Mouse (Mus musculus) hindbrain, embryonic 16.5 days (tissue): Measurements from ENCODE around the gene Nme3. TPM values are rescaled to one million over a fixed set of nuclear protein-coding genes. Genes with fewer than 3 reads are reported as not detected.

Source experiments
- ATAC-seq: fragments of 200-750 bp; cut with Nextera tagmentation; 2 replicates; pipeline ENCODE4 v1.8.0; 2017; ENCODE audit warnings: moderate TSS enrichment, moderate library complexity
- H3K27ac ChIP-seq: fragments of 300-500 bp; sonication (generic); 2 replicates; pipeline ENCODE4 v1.5.1; 2014; ENCODE audit warnings: low read depth, mild to moderate bottlenecking, control low read depth, low read length, moderate library complexity
- H3K27me3 ChIP-seq: fragments of 300-500 bp; sonication (generic); replicated peaks from 2 replicates; pipeline ENCODE4 v1.6.1; 2014; ENCODE audit warnings: low read length; ENCODE audit not compliant: control insufficient read depth, insufficient read depth
- H3K36me3 ChIP-seq: fragments of 300-500 bp; sonication (generic); 2 replicates; pipeline ENCODE4 v1.6.1; 2014; ENCODE audit warnings: mild to moderate bottlenecking, low read length, moderate library complexity, mixed read lengths; ENCODE audit not compliant: control insufficient read depth, insufficient read depth
- H3K4me1 ChIP-seq: fragments of 300-500 bp; sonication (generic); 2 replicates; pipeline ENCODE4 v1.6.1; 2014; ENCODE audit warnings: low read depth, low read length; ENCODE audit not compliant: control insufficient read depth, insufficient read depth
- H3K4me2 ChIP-seq: fragments of 300-500 bp; sonication (generic); 2 replicates; pipeline ENCODE4 v1.6.1; 2014; ENCODE audit warnings: mild to moderate bottlenecking, low read length, control low read depth, moderate library complexity
- H3K4me3 ChIP-seq: fragments of 300-500 bp; sonication (generic); 2 replicates; pipeline ENCODE4 v1.5.1; 2014; ENCODE audit warnings: mild to moderate bottlenecking, low read length, control low read depth, moderate library complexity
- H3K9ac ChIP-seq: fragments of 300-500 bp; sonication (generic); 2 replicates; pipeline ENCODE4 v1.6.1; 2014; ENCODE audit warnings: low read depth, mild to moderate bottlenecking, control low read depth, low read length, moderate library complexity
- H3K9me3 ChIP-seq: fragments of 300-500 bp; sonication (generic); 2 replicates; pipeline ENCODE4 v1.6.1; 2014; ENCODE audit warnings: mild to moderate bottlenecking, low read length, moderate library complexity; ENCODE audit not compliant: control insufficient read depth
- WGBS: fragments of 180-500 bp; shearing (Covaris S2); extraction: QIAGEN DNeasy Blood & Tissue Kit; methylation state at CpG from one replicate; pipeline ENCODE4 v1.1.7; 2014; 5-methylcytosine and 5-hydroxymethylcytosine counted together
- polyA plus RNA-seq: library from polyadenylated mRNA; unstranded; fragments of >200 nt; fragmentation: Nextera tagmentation; extraction: Ambion mirVana; gene quantifications from 2 replicates; pipeline ENCODE4 v1.2.1, GENCODE M21; 2015

Nme3 gene
- polyA plus RNA-seq, 1 experiment from 2014 or later, result 99.9 TPM

DNA sequence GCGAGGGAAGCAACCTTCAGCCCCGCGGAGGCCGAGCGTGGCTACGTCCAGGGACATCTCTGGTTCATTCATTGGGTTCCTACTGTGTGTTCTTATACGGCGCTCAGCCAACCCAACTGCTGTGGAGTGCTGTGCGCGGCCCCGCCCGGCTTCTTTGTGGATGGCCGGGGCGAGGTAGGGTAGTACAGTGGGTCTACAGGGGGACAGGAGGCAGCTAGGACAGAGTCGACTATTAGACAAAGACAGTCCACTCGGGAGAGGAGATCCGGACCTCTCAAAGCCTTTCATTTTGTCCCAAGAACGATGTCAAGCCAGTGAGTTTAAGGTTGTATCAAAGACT lies 9.4 kb upstream of the Nme3 start:
- Histone ChIP-seq H3K4me2 (peak overlapping the region; percentile 85), H3K4me1 (peaks cover 31% of the 10 kb centered on the region), H3K9ac (peak overlapping the region; percentile 87), H3K36me3 (peaks cover 22% of the 10 kb centered on the region), H3K27ac (peak overlapping the region; percentile 76), H3K9me3 (no peaks in the 10 kb centered on the region), H3K27me3 (no peaks in the 10 kb centered on the region), H3K4me3 (peak overlapping the region; percentile 88)
- 2% methylated on average over 18 of the region's 18 CpGs for WGBS
- no peak; the same call in 1 of the 2 replicates for ATAC-seq

DNA sequence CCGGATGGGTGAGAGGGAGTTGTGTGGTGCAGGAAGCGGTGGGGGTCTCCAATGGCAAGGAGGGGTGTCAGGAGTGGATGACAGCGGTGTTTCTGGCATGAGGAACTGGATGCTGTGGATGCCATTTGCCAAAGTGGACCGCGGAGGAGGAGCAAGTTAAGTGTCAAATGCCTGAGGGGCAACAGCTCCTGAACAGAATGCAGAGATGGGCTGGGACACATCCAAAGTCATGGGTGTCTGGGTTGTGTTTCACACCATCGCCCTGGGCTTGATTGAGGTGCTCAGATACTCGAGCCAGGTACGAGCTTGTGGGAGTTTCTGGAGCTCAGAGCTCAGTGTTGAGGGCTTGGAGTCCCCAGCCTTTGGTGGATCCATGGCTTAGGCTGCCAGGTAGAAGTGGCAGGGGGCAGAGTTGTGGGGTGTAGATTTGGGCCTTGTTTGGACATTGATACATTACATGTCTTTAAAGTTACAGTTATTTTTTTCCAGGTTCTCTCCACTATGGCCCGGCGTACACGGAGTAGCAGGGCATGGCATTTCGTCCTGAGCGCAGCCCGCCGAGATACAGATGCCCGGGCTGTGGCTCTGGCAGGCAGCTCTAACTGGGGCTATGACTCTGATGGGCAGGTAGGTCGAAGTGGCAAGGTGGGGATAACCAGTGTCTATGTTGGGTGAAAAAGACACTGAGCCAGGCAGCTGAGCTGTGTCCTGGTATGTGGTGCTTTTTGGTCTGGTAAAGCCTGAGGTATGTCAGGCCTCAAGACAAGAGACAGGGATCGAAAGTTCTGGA lies 8.8 kb upstream of the Nme3 start:
- Histone ChIP-seq H3K27me3 (no peaks in the 10 kb centered on the region), H3K36me3 (peaks cover 27% of the 10 kb centered on the region), H3K9me3 (no peaks in the 10 kb centered on the region), H3K4me2 (peak overlapping the region; percentile 85), H3K27ac (no peak overlapping the region), H3K4me1 (peaks cover 31% of the 10 kb centered on the region), H3K4me3 (peak overlapping the region; percentile 88), H3K9ac (peak overlapping the region; percentile 87)
- 70% methylated on average over 18 of the region's 18 CpGs for whole genome bisulfite sequencing
- ATAC-seq, result no peak

DNA sequence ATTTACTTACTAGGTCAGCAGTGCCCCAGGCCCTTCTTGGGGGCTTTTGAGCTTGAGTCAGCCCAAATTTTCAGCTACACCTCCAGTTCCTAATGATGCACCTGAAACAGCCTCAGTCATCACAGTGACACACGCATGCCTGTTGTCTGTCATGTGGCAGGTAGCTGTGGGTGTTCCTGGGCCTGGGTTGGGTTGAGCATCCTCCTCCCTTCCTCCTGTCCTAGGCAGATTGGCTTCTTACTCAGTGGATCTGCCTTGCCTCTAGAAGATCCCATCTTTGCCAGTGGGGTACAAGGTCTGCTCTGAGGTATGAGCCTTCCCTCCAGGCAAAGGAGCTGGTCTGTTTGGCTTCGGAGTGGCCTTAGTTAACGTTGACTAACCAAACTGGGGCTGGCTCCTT lies 7.4 kb upstream of the Nme3 start:
- WGBS, result 90% methylated on average over 3 of the region's 3 CpGs
- no peak for ATAC-seq
- Histone ChIP-seq H3K4me1 (peaks cover 40% of the 10 kb centered on the region), H3K9ac (no peak overlapping the region; the same call in 1 of the 2 replicates), H3K27me3 (no peaks in the 10 kb centered on the region), H3K36me3 (peaks cover 36% of the 10 kb centered on the region), H3K4me2 (no peak overlapping the region), H3K9me3 (no peaks in the 10 kb centered on the region), H3K27ac (no peak overlapping the region), H3K4me3 (no peak overlapping the region)

DNA sequence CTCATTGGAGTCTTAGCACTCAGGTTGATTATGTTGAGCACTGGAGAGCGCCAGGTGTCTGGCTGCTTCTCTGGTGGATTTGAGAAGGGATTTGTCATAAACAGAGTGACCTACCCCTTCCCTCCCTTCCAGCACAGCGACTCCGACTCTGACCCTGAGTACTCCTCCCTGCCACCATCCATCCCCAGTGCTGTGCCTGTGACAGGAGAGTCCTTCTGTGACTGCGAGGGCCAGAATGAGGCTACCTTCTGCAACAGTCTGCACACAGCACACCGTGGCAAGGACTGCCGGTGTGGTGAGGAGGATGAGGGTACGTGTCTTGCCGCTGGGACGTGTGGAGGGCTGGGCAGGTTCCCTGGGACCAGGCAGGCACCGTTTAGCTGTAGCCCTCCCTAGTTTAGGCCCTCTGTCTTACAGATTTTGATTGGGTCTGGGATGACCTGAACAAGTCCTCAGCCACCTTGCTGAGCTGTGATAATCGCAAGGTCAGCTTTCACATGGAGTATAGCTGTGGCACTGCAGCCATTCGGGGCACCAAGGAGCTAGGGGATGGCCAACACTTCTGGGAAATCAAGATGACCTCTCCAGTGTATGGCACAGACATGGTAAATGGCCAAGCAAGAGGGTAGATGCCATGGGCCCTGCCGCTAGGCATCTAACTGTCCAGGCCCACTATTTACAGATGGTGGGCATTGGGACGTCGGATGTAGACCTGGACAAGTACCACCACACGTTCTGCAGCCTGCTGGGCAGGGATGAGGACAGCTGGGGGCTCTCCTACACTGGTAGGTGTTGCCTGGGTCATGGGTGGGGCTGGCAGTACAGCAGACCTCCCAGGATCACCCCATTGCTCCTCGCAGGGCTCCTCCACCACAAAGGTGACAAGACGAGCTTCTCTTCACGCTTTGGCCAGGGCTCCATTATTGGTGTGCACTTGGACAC lies 5.9 kb upstream of the Nme3 start:
- Histone ChIP-seq H3K4me2 (no peak overlapping the region), H3K36me3 (peaks cover 36% of the 10 kb centered on the region), H3K27ac (no peak overlapping the region), H3K9ac (no peak overlapping the region), H3K4me3 (no peak overlapping the region), H3K4me1 (peaks cover 40% of the 10 kb centered on the region), H3K27me3 (no peaks in the 10 kb centered on the region), H3K9me3 (no peaks in the 10 kb centered on the region)
- 85% methylated on average over 19 of the region's 19 CpGs for WGBS
- no peak for ATAC-seq

DNA sequence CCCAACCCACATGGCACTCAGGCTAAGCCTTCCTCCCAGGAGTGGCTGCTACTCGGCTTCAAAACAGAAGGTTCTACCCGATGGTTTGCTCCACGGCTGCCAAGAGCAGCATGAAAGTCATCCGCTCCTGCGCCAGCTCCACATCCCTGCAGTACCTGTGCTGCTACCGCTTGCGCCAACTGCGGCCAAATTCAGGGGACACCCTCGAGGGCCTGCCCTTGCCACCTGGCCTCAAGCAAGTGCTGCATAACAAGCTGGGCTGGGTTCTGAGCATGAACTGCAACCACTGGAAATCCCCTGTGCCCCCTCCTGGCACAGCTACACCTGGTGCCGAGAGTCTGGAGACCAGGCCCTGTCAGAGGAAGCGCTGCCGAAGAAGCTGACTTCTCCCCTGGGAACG lies 5.0 kb upstream of the Nme3 start:
- 83% methylated on average over 12 of the region's 13 CpGs for WGBS
- peaks cover 44% of the 10 kb centered on the region for H3K4me1 ChIP-seq
- no peak for ATAC-seq

DNA sequence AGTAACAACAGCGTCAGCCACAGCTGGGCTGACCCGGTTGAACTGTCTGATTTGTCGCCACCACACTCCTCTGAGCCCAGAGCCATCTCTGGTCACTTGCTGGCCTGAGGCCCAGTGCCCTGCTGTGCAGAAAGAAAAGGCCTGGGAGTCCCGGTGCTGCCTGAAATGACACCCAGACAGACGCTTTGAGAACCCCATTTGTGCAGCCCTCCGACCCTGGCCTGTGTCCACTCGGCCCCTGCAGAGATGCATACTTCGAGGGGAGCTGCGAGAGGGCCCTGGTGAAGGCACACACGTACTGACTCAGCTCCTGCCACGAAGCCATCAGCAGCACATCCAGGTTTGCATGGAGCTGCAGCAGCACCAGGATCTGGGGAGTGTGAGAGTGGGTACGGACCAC lies 3.5 kb upstream of the Nme3 start:
- Histone ChIP-seq H3K4me2 (no peak overlapping the region), H3K27ac (no peak overlapping the region), H3K4me1 (peaks cover 48% of the 10 kb centered on the region), H3K9ac (no peak overlapping the region), H3K27me3 (no peaks in the 10 kb centered on the region), H3K9me3 (no peaks in the 10 kb centered on the region), H3K4me3 (no peak overlapping the region), H3K36me3 (peaks cover 41% of the 10 kb centered on the region)
- 90% methylated on average over 12 of the region's 12 CpGs for WGBS
- ATAC-seq, result no peak

More for the DNA sequence above, 5.0 kb upstream of the Nme3 start:
- Histone ChIP-seq H3K9ac (no peak overlapping the region), H3K27me3 (no peaks in the 10 kb centered on the region), H3K27ac (no peak overlapping the region), H3K4me2 (no peak overlapping the region), H3K4me3 (no peak overlapping the region), H3K36me3 (peaks cover 36% of the 10 kb centered on the region), H3K9me3 (no peaks in the 10 kb centered on the region)

DNA sequence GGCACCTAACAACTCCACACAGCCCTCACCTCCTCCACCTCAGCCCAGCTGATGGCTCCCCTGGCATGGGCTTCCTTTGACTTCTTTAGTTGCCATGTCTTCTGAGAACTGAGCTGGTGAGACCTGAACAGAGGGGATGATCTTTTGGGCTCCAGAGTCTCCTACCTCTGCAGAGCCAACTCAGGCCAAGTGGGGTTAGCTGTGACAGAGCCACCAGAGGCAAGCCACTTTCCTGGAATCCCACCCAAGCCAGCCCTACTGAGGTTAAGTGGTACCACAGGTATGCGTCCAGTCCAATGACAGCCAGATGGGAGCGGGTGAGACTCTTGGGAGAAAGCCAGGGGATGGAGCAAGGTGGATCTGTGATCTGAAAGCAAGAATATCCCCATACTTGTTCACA lies 3.0 kb upstream of the Nme3 start:
- Histone ChIP-seq H3K4me3 (no peak overlapping the region), H3K27me3 (no peaks in the 10 kb centered on the region), H3K36me3 (peaks cover 45% of the 10 kb centered on the region), H3K9ac (no peak overlapping the region), H3K27ac (no peak overlapping the region), H3K4me2 (no peak overlapping the region), H3K4me1 (peaks cover 48% of the 10 kb centered on the region), H3K9me3 (no peaks in the 10 kb centered on the region)
- WGBS, result 92% methylated on average over 2 of the region's 2 CpGs
- ATAC-seq, result no peak

DNA sequence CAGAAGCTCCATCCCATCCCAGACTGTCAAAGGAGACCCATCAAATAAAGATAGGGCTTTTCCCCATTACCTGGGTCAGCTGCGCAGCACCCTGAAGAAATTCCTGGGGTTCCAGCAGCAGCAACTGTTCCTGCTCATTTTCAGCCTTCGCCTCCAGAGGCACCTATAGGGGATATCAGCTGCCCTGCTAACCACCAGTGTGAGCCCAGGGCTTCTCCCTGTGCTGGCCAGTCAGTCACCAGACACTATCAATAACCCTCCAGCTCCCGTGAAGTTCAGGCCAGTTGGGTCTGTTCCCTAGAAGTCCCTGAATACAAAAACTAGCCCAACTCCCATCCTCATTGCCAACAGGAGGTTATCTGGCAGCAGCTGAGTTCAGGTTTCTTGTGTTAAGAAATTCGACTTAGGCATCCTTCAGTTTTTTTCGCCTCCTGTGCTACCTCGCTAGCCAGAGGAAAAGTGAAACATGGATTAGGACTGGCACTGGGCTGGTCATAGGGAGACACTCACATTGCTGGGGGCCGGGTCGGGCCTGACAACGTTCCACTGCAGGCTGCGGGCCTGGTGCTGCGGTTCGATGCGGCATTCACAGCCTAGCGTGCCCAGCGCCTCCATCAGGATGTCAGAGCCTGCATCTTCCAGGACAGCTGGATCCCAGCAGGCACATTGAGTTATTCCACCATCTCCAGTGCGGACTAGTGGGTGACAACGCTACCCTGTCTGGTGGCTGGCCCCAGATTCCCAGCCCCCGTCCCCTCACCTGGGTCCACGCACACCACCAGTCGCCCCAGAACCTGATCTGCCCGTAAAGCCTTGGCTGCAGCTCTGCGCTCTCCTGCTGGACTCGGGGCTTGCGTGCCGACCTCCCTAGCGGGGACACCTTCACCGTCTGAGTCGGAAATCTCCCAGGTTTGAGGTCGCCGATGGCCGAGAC lies 2.0 kb upstream of the Nme3 start:
- WGBS, result 11% methylated on average over 31 of the region's 31 CpGs
- H3K9me3 ChIP-seq, result no peaks in the 10 kb centered on the region
- H3K4me1 ChIP-seq, result peaks cover 44% of the 10 kb centered on the region
- ATAC-seq, result peak; percentile 41
- H3K9ac ChIP-seq, result peak overlapping the region; percentile 90
- no peaks in the 10 kb centered on the region for H3K27me3 ChIP-seq
- H3K27ac ChIP-seq, result peak overlapping the region; percentile 83
- H3K4me2 ChIP-seq, result peak overlapping the region; percentile 97
- peak overlapping the region; percentile 73 for H3K4me3 ChIP-seq
- peaks cover 49% of the 10 kb centered on the region for H3K36me3 ChIP-seq
